In the genomic region with DNA sequence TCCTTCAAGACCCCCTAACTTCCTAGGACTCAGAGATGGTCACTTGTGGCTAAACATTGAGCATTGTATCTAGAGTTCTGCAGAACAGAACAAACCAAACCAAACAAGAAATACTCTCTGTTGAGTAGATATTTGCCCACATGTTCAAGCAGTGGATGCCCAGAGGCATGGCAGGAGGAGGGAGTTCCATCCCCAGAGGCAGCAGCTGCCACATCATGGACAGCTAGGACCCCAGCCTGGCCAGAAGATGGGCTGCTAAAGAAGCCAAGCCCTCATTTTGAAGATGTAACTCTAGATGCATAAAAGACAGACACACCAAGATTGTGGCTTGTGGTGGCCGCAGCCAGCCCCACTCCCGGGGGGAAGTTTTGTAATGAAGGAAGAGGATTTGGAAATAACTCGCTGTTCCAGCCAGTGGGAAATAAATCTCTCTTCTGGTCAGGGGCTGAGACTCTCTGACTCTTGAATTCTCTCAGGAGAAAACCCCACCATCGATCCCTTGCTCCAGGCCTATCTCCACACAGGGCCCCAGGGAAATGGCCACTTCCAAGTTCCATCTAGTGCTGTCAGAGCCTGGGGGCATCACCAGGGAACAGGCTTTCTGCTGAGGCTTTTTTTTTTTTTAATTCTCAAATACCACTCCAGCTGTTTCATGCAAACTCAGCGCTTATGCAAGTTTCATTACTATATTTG, we compare ENCODE assay signal across 18 mouse cellular contexts.
DNase-seq lines count a peak whose midpoint lies in the region; ATAC-seq and TF ChIP-seq lines count a peak whose summit lies in the region.
"Had no signal": no experiment of that assay in that cellular context is flagged by ENCODE, and none has a peak within 500 bp of the region (broad histone marks: within the 10 kb centered on the region; RNA-seq: fewer than 3 reads in every experiment).

No protein-coding gene starts in this region.

- peak; percentile 37 for DNase-seq in adrenal gland, postnatal 10 days
- no peak for DNase-seq in adrenal gland, postnatal 4 days (ENCODE audit: low spot score in 2 of 2)
- DNase-seq in hindbrain, embryonic 10.5 days (ENCODE audit: low spot score): no peak
- no peak for DNase-seq in stomach, postnatal 0 days (ENCODE audit: low spot score)
- DNase-seq in layer of hippocampus, postnatal 10 days (ENCODE audit: low spot score in 2 of 2): no peak
- no peak for DNase-seq in neural tube, embryonic 10.5 days (ENCODE audit: extremely low spot score, low spot score)
- DNase-seq: cerebellum, postnatal 10 days; embryo, embryonic 11 days; kidney, adult 8-10 months; liver, embryonic 13.5 days; lung, postnatal 4 days; thymus, postnatal 14 days had no signal

- no peak overlapping the region for H3K4me2 ChIP-seq in hindbrain, embryonic 13.5 days
- H3K4me2 ChIP-seq in stomach, embryonic 16.5 days (ENCODE audit: low read depth, low read length): no peak overlapping the region
- no peak overlapping the region for H3K4me2 ChIP-seq in stomach, postnatal 0 days (replicated peaks; ENCODE audit: low read depth)
- H3K4me2 ChIP-seq: liver, embryonic 13.5 days; midbrain, embryonic 12.5 days had no signal

- no peak for ATAC-seq in hindbrain, embryonic 13.5 days (ENCODE audit: low FRiP score)
- ATAC-seq in stomach, embryonic 16.5 days (ENCODE audit: insufficient read depth, low FRiP score): no peak
- no peak for ATAC-seq in stomach, postnatal 0 days (ENCODE audit: low FRiP score, low TSS enrichment)
- ATAC-seq: forebrain, embryonic 14.5 days; hindbrain, postnatal 0 days had no signal

- H3K4me3 ChIP-seq in hindbrain, embryonic 10.5 days: no peak overlapping the region
- H3K4me3 ChIP-seq in hindbrain, embryonic 13.5 days: no peak overlapping the region
- H3K4me3 ChIP-seq in stomach, embryonic 16.5 days (replicated peaks; ENCODE audit: low read length): no peak overlapping the region
- H3K4me3 ChIP-seq in stomach, postnatal 0 days (ENCODE audit: low read depth, low read length): no peak overlapping the region
- H3K4me3 ChIP-seq: left cerebral cortex, adult 2 months; liver, embryonic 13.5 days; midbrain, embryonic 12.5 days had no signal

- WGBS in hindbrain, embryonic 10.5 days: 78% methylated on average over 5 of the region's 5 CpGs
- WGBS in hindbrain, embryonic 13.5 days: 82% methylated on average over 5 of the region's 5 CpGs
- 54% methylated on average over 5 of the region's 5 CpGs for WGBS in stomach, embryonic 16.5 days
- 54% methylated on average over 5 of the region's 5 CpGs for WGBS in stomach, postnatal 0 days

- TF ChIP-seq EP300 in stomach, postnatal 0 days (optimal IDR thresholded peaks at IDR 0.05): no peak

- H3K36me3 ChIP-seq in hindbrain, embryonic 10.5 days: no peaks in the 10 kb centered on the region
- no peaks in the 10 kb centered on the region for H3K36me3 ChIP-seq in hindbrain, embryonic 13.5 days
- H3K36me3 ChIP-seq in stomach, embryonic 16.5 days (ENCODE audit: control insufficient read depth, insufficient read depth, low read length): no peaks in the 10 kb centered on the region
- no peaks in the 10 kb centered on the region for H3K36me3 ChIP-seq in stomach, postnatal 0 days (ENCODE audit: control insufficient read depth, insufficient read depth, low read length)
- H3K36me3 ChIP-seq: liver, embryonic 13.5 days; midbrain, embryonic 12.5 days had no signal

- no peaks in the 10 kb centered on the region for H3K9me3 ChIP-seq in hindbrain, embryonic 10.5 days
- no peaks in the 10 kb centered on the region for H3K9me3 ChIP-seq in hindbrain, embryonic 13.5 days
- H3K9me3 ChIP-seq in stomach, embryonic 16.5 days (replicated peaks; ENCODE audit: control insufficient read depth, low read length): no peaks in the 10 kb centered on the region
- H3K9me3 ChIP-seq in stomach, postnatal 0 days (ENCODE audit: control insufficient read depth, low read length): no peaks in the 10 kb centered on the region
- H3K9me3 ChIP-seq: liver, embryonic 13.5 days; midbrain, embryonic 12.5 days had no signal

- no peak overlapping the region for H3K9ac ChIP-seq in hindbrain, embryonic 13.5 days
- H3K9ac ChIP-seq in stomach, embryonic 16.5 days (ENCODE audit: low read length): no peak overlapping the region
- H3K9ac ChIP-seq in stomach, postnatal 0 days (ENCODE audit: low read length): no peak overlapping the region
- H3K9ac ChIP-seq: liver, embryonic 13.5 days; midbrain, embryonic 12.5 days had no signal

- H3K27ac ChIP-seq in hindbrain, embryonic 10.5 days: 0 out of 2 replicates have a peak overlapping the region, but pooled peaks have one; percentile 10
- no peak overlapping the region for H3K27ac ChIP-seq in hindbrain, embryonic 13.5 days
- H3K27ac ChIP-seq in stomach, embryonic 16.5 days (ENCODE audit: low read length): peak overlapping the region; percentile 7; the same call in 1 of the 2 replicates
- no peak overlapping the region for H3K27ac ChIP-seq in stomach, postnatal 0 days (replicated peaks)
- H3K27ac ChIP-seq: hindbrain, postnatal 0 days; left cerebral cortex, adult 2 months; liver, embryonic 13.5 days; midbrain, embryonic 12.5 days had no signal

- peaks cover 41% of the 10 kb centered on the region for H3K4me1 ChIP-seq in hindbrain, embryonic 10.5 days (replicated peaks)
- H3K4me1 ChIP-seq in hindbrain, embryonic 13.5 days (replicated peaks): peaks cover 20% of the 10 kb centered on the region
- H3K4me1 ChIP-seq in stomach, embryonic 16.5 days (ENCODE audit: control insufficient read depth, insufficient read depth, low read length): no peaks in the 10 kb centered on the region
- H3K4me1 ChIP-seq in stomach, postnatal 0 days (replicated peaks; ENCODE audit: control insufficient read depth, insufficient read depth): no peaks in the 10 kb centered on the region
- H3K4me1 ChIP-seq: liver, embryonic 13.5 days had no signal

- no peak for TF ChIP-seq CTCF in stomach, postnatal 0 days (IDR thresholded peaks at IDR 0.05; ENCODE audit: low read depth)

- H3K27me3 ChIP-seq in hindbrain, embryonic 10.5 days (ENCODE audit: insufficient read depth, poor library complexity, severe bottlenecking): peaks cover 23% of the 10 kb centered on the region
- 0 out of 2 replicates have a peak, but pooled peaks cover 4% of the 10 kb centered on the region for H3K27me3 ChIP-seq in hindbrain, embryonic 13.5 days
- H3K27me3 ChIP-seq in stomach, embryonic 16.5 days (ENCODE audit: control insufficient read depth, insufficient read depth, low read length): no peaks in the 10 kb centered on the region
- no peaks in the 10 kb centered on the region for H3K27me3 ChIP-seq in stomach, postnatal 0 days (ENCODE audit: control insufficient read depth, insufficient read depth, low read length)
- H3K27me3 ChIP-seq: liver, embryonic 13.5 days had no signal

Comparison
In these comparisons a context has a peak if more than half of its experiments do, and no peak if none do; other contexts are left out.
1. H3K27ac ChIP-seq: peak in hindbrain, embryonic 10.5 days (single experiment) and stomach, embryonic 16.5 days (single experiment); none in hindbrain, embryonic 13.5 days (single experiment) and stomach, postnatal 0 days (single experiment).